In genomic region chr3:105791129-105791528, GRCm38 (mm10) we compare ENCODE assay signal across 19 mouse cellular contexts. TPM values are rescaled to one million over a fixed set of nuclear protein-coding genes. Genes with fewer than 3 reads are reported as not detected.
DNase-seq lines count a peak whose midpoint lies in the region; ATAC-seq lines count a peak whose summit lies in the region.
"Had no signal": no experiment of that assay in that cellular context is flagged by ENCODE, and none has a peak within 500 bp of the region (broad histone marks: within the 10 kb centered on the region; RNA-seq: fewer than 3 reads in every experiment).

No protein-coding gene starts in this region.

- ATAC-seq in liver, embryonic 13.5 days (ENCODE audit: low read depth), result no peak
- ATAC-seq in erythroid progenitor cell, adult 5-6 weeks (replicated peaks; ENCODE audit: low FRiP score, poor library complexity, severe bottlenecking), result 0 out of 2 replicates have a peak, but pooled peaks have one; percentile 30
- no peak for ATAC-seq in liver, embryonic 16.5 days (ENCODE audit: low read depth)
- ATAC-seq: forebrain, embryonic 13.5 days; forebrain, postnatal 0 days had no signal

- no peak for DNase-seq in liver, embryonic 13.5 days
- no peak for DNase-seq in liver
- DNase-seq in frontal cortex, postnatal 25 days (ENCODE audit: low spot score in 2 of 2), result no peak
- no peak for DNase-seq in cerebellum, postnatal 14 days
- DNase-seq in lung, postnatal 14 days, result no peak
- DNase-seq: adrenal gland, postnatal 14 days; cerebellum, adult 11-12 months; cerebellum, adult 9-10 months; cerebellum, postnatal 36 days; forebrain, postnatal 0 days; gastrocnemius, adult 2 months; gastrocnemius, postnatal 25 days; heart, postnatal 36 days had no signal

- no peak overlapping the region for H3K4me2 ChIP-seq in liver, embryonic 13.5 days
- H3K4me2 ChIP-seq in liver, embryonic 16.5 days (ENCODE audit: low read depth, low read length), result no peak overlapping the region
- H3K4me2 ChIP-seq: embryonic facial prominence, embryonic 13.5 days; forebrain, embryonic 13.5 days; heart, embryonic 12.5 days; hindbrain, embryonic 15.5 days had no signal

- H3K9ac ChIP-seq in liver, embryonic 13.5 days, result no peak overlapping the region
- H3K9ac ChIP-seq in liver, embryonic 16.5 days (ENCODE audit: low read depth, low read length), result no peak overlapping the region
- H3K9ac ChIP-seq: embryonic facial prominence, embryonic 13.5 days; forebrain, embryonic 13.5 days; forebrain, postnatal 0 days; heart, embryonic 12.5 days; hindbrain, embryonic 15.5 days had no signal

- peak overlapping the region; percentile 29 for H3K27ac ChIP-seq in liver, embryonic 13.5 days
- H3K27ac ChIP-seq in liver, embryonic 16.5 days (ENCODE audit: low read length), result peak overlapping the region; percentile 24; the same call in 1 of the 2 replicates
- H3K27ac ChIP-seq: embryonic facial prominence, embryonic 13.5 days; forebrain, embryonic 13.5 days; gastrocnemius, adult 2 months; hindbrain, embryonic 15.5 days had no signal

- peaks cover 40% of the 10 kb centered on the region for H3K4me1 ChIP-seq in liver, embryonic 13.5 days (replicated peaks)
- H3K4me1 ChIP-seq in liver, embryonic 16.5 days (ENCODE audit: control insufficient read depth, low read depth, low read length), result peaks cover 14% of the 10 kb centered on the region
- H3K4me1 ChIP-seq: embryonic facial prominence, embryonic 13.5 days; forebrain, embryonic 13.5 days; heart, embryonic 12.5 days; hindbrain, embryonic 15.5 days had no signal

- H3K4me3 ChIP-seq in liver, embryonic 13.5 days (replicated peaks), result no peak overlapping the region
- H3K4me3 ChIP-seq in liver, embryonic 16.5 days (ENCODE audit: low read depth, low read length), result no peak overlapping the region
- H3K4me3 ChIP-seq: embryonic facial prominence, embryonic 13.5 days; forebrain, embryonic 13.5 days; gastrocnemius, adult 2 months; heart, embryonic 12.5 days; hindbrain, embryonic 15.5 days had no signal

- H3K36me3 ChIP-seq in liver, embryonic 13.5 days, result peaks cover 32% of the 10 kb centered on the region
- H3K36me3 ChIP-seq in liver, embryonic 16.5 days (ENCODE audit: control insufficient read depth, insufficient read depth), result peaks cover 6% of the 10 kb centered on the region

- H3K27me3 ChIP-seq in liver, embryonic 13.5 days, result no peaks in the 10 kb centered on the region
- no peaks in the 10 kb centered on the region for H3K27me3 ChIP-seq in liver, embryonic 16.5 days (ENCODE audit: control insufficient read depth, insufficient read depth, low read depth, low read length)
- H3K27me3 ChIP-seq: embryonic facial prominence, embryonic 13.5 days; forebrain, embryonic 13.5 days; heart, embryonic 12.5 days; hindbrain, embryonic 15.5 days had no signal

- H3K9me3 ChIP-seq in liver, embryonic 13.5 days (replicated peaks), result no peaks in the 10 kb centered on the region
- H3K9me3 ChIP-seq in liver, embryonic 16.5 days (replicated peaks; ENCODE audit: control insufficient read depth, low read length), result no peaks in the 10 kb centered on the region
- H3K9me3 ChIP-seq: forebrain, embryonic 13.5 days; hindbrain, embryonic 15.5 days had no signal

- 81% methylated on average over 2 of the region's 2 CpGs for WGBS in liver, embryonic 13.5 days (ENCODE audit: insufficient replicate concordance)
- WGBS in liver, embryonic 16.5 days (ENCODE audit: insufficient replicate concordance), result 79% methylated on average over 2 of the region's 2 CpGs

RNA-seq across cellular contexts. Expression of gene Rap1a, which starts 10.0 kb away (rescaled TPM):
- polyA plus RNA-seq in liver, embryonic 13.5 days (2015; fragmentation: Nextera tagmentation; extraction: Ambion mirVana), result 119 and 149 TPM in 2 replicates
- total RNA-seq in erythroid progenitor cell, adult 5-6 weeks (2015; ENCODE audit: low replicate concordance), result 157 and 193 TPM in 2 replicates
- total RNA-seq in erythroid progenitor cell, adult 5-6 weeks (2017; ENCODE audit: low replicate concordance), result 182 and 220 TPM in 2 replicates
- 98.9 and 102 TPM in 2 replicates for polyA plus RNA-seq in liver, embryonic 16.5 days (2015; fragmentation: Nextera tagmentation; extraction: Ambion mirVana)
